Mouse (Mus musculus) forebrain, embryonic 14.5 days (tissue): ENCODE data around the gene Trim33. TPM values are rescaled to one million over a fixed set of nuclear protein-coding genes. Genes with fewer than 3 reads are reported as not detected.

Experiments used
- ATAC-seq: fragments of 200-750 bp; cut with Nextera tagmentation; 2 replicates; pipeline ENCODE4 v1.8.0; 2017; ENCODE audit warnings: mild to moderate bottlenecking, moderate library complexity
- DNase-seq: peaks from one replicate; pipeline ENCODE4 v3.0.0-alpha.2; 2015; ENCODE audit warnings: low spot score
- H3K27ac ChIP-seq: fragments of 300-500 bp; sonication (generic); 2 replicates; pipeline ENCODE4 v1.5.1; 2014; ENCODE audit warnings: low read depth, mild to moderate bottlenecking, control low read depth, low read length, moderate library complexity
- H3K27me3 ChIP-seq: fragments of 300-500 bp; sonication (generic); replicated peaks from 2 replicates; pipeline ENCODE4 v1.6.1; 2014; ENCODE audit warnings: low read length, control low read depth, mixed read lengths; ENCODE audit not compliant: control insufficient read depth, insufficient read depth
- H3K36me3 ChIP-seq: fragments of 300-500 bp; sonication (generic); 2 replicates; pipeline ENCODE4 v1.6.1; 2014; ENCODE audit warnings: low read length, control low read depth; ENCODE audit not compliant: control insufficient read depth, insufficient read depth
- H3K4me1 ChIP-seq: fragments of 300-500 bp; sonication (generic); 2 replicates; pipeline ENCODE4 v1.6.1; 2014; ENCODE audit warnings: antibody characterized with exemption, low read length, control low read depth; ENCODE audit not compliant: control insufficient read depth, insufficient read depth
- H3K4me2 ChIP-seq: fragments of 300-500 bp; sonication (generic); 2 replicates; pipeline ENCODE4 v1.6.1; 2014; ENCODE audit warnings: mild to moderate bottlenecking, control low read depth, low read length
- H3K4me3 ChIP-seq: fragments of 300-500 bp; sonication (generic); 2 replicates; pipeline ENCODE4 v1.5.1; 2014; ENCODE audit warnings: low read depth, low read length, control low read depth
- H3K9ac ChIP-seq: fragments of 300-500 bp; sonication (generic); 2 replicates; pipeline ENCODE4 v1.6.1; 2014; ENCODE audit warnings: mild to moderate bottlenecking, low read length, control low read depth, moderate library complexity
- H3K9me3 ChIP-seq: fragments of 300-500 bp; sonication (generic); replicated peaks from 2 replicates; pipeline ENCODE4 v1.6.1; 2016; ENCODE audit warnings: low read length, control low read depth, mixed read lengths; ENCODE audit not compliant: control insufficient read depth
- WGBS: fragments of 180-500 bp; shearing (Covaris S2); extraction: QIAGEN DNeasy Blood & Tissue Kit; methylation state at CpG from one replicate; pipeline ENCODE4 v1.1.7; 2014; 5-methylcytosine and 5-hydroxymethylcytosine counted together
- polyA plus RNA-seq: library from polyadenylated mRNA; unstranded; fragments of >200 nt; fragmentation: Nextera tagmentation; extraction: Ambion mirVana; gene quantifications from 2 replicates; pipeline ENCODE4 v1.2.1, GENCODE M21; 2014

Trim33 gene
- polyA plus RNA-seq, 1 experiment from 2014 or later, result 20.1 TPM

GRCm38 (mm10) chr3:103375181-103375855, 96.2 kb downstream of the Trim33 start:
- H3K4me3 ChIP-seq, result no peak overlapping the region
- no peaks in the 10 kb centered on the region for H3K4me1 ChIP-seq
- 70% methylated on average over 14 of the region's 14 CpGs for WGBS
- H3K27ac ChIP-seq, result no peak overlapping the region
- no peak overlapping the region for H3K4me2 ChIP-seq
- ATAC-seq, result no peak
- DNase-seq, result no peak
- H3K9me3 ChIP-seq, result no peaks in the 10 kb centered on the region
- no peaks in the 10 kb centered on the region for H3K27me3 ChIP-seq
- H3K9ac ChIP-seq, result no peak overlapping the region
- H3K36me3 ChIP-seq, result no peaks in the 10 kb centered on the region

GRCm38 (mm10) chr3:103378018-103378417, 98.9 kb downstream of the Trim33 start:
- H3K27me3 ChIP-seq, result no peaks in the 10 kb centered on the region
- no peaks in the 10 kb centered on the region for H3K4me1 ChIP-seq
- H3K4me3 ChIP-seq, result no peak overlapping the region
- no peak for ATAC-seq
- no peaks in the 10 kb centered on the region for H3K36me3 ChIP-seq
- H3K27ac ChIP-seq, result no peak overlapping the region
- no peaks in the 10 kb centered on the region for H3K9me3 ChIP-seq
- no peak overlapping the region for H3K9ac ChIP-seq
- DNase-seq, result no peak
- no peak overlapping the region for H3K4me2 ChIP-seq

- H3K4me2 ChIP-seq, result no peak overlapping the region
- no peaks in the 10 kb centered on the region for H3K9me3 ChIP-seq
- ATAC-seq (no peak), DNase-seq (no peak)
- H3K36me3 ChIP-seq, result no peaks in the 10 kb centered on the region
- no peak overlapping the region for H3K27ac ChIP-seq
- no peak overlapping the region for H3K9ac ChIP-seq
- WGBS, result 46% methylated on average over 3 of the region's 3 CpGs
- H3K27me3 ChIP-seq, result no peaks in the 10 kb centered on the region
- H3K4me1 ChIP-seq, result no peaks in the 10 kb centered on the region
- no peak overlapping the region for H3K4me3 ChIP-seq
Observed at GRCm38 (mm10) chr3:103379371-103379770, 100.3 kb downstream of the Trim33 start.

- no peak for ATAC-seq
- Histone ChIP-seq H3K4me3 (no peak overlapping the region), H3K9ac (no peak overlapping the region), H3K36me3 (no peaks in the 10 kb centered on the region), H3K4me2 (no peak overlapping the region), H3K27ac (no peak overlapping the region), H3K27me3 (no peaks in the 10 kb centered on the region), H3K9me3 (no peaks in the 10 kb centered on the region), H3K4me1 (no peaks in the 10 kb centered on the region)
- no peak for DNase-seq
- 88% methylated on average over 8 of the region's 8 CpGs for WGBS
Observed at GRCm38 (mm10) chr3:103380814-103381213, 101.7 kb downstream of the Trim33 start.

GRCm38 (mm10) chr3:103381441-103381840, 102.3 kb downstream of the Trim33 start:
- Histone ChIP-seq H3K9me3 (no peaks in the 10 kb centered on the region), H3K9ac (no peak overlapping the region), H3K4me2 (no peak overlapping the region), H3K27ac (no peak overlapping the region), H3K4me3 (no peak overlapping the region), H3K36me3 (no peaks in the 10 kb centered on the region), H3K27me3 (no peaks in the 10 kb centered on the region), H3K4me1 (no peaks in the 10 kb centered on the region)
- no peak for DNase-seq
- WGBS, result 90% methylated on average over 6 of the region's 6 CpGs
- ATAC-seq, result no peak

GRCm38 (mm10) chr3:103382872-103383567, 103.9 kb downstream of the Trim33 start:
- Histone ChIP-seq H3K4me1 (no peaks in the 10 kb centered on the region), H3K27ac (no peak overlapping the region), H3K27me3 (no peaks in the 10 kb centered on the region), H3K9me3 (no peaks in the 10 kb centered on the region), H3K4me3 (no peak overlapping the region), H3K36me3 (no peaks in the 10 kb centered on the region), H3K4me2 (no peak overlapping the region), H3K9ac (no peak overlapping the region)
- ATAC-seq (peak; percentile 84), DNase-seq (peak; percentile 95)
- 20% methylated on average over 17 of the region's 17 CpGs for WGBS

GRCm38 (mm10) chr3:103384486-103384885, 105.4 kb downstream of the Trim33 start:
- H3K9me3 ChIP-seq, result no peaks in the 10 kb centered on the region
- H3K9ac ChIP-seq, result no peak overlapping the region
- H3K4me3 ChIP-seq, result no peak overlapping the region
- no peaks in the 10 kb centered on the region for H3K4me1 ChIP-seq
- 91% methylated on average over 7 of the region's 7 CpGs for WGBS
- no peak overlapping the region for H3K27ac ChIP-seq
- DNase-seq (no peak), ATAC-seq (no peak)
- H3K4me2 ChIP-seq, result no peak overlapping the region
- H3K27me3 ChIP-seq, result no peaks in the 10 kb centered on the region
- H3K36me3 ChIP-seq, result no peaks in the 10 kb centered on the region

- H3K9ac ChIP-seq, result no peak overlapping the region
- ATAC-seq (no peak), DNase-seq (no peak)
- H3K4me1 ChIP-seq, result no peaks in the 10 kb centered on the region
- H3K9me3 ChIP-seq, result no peaks in the 10 kb centered on the region
- no peak overlapping the region for H3K27ac ChIP-seq
- H3K27me3 ChIP-seq, result no peaks in the 10 kb centered on the region
- H3K4me2 ChIP-seq, result no peak overlapping the region
- WGBS, result 82% methylated on average over 5 of the region's 5 CpGs
- H3K36me3 ChIP-seq, result no peaks in the 10 kb centered on the region
- H3K4me3 ChIP-seq, result no peak overlapping the region
Observed at GRCm38 (mm10) chr3:103384949-103385348, 105.9 kb downstream of the Trim33 start.
